14 mouse cellular contexts compared by ENCODE assay signal in the genomic region with DNA sequence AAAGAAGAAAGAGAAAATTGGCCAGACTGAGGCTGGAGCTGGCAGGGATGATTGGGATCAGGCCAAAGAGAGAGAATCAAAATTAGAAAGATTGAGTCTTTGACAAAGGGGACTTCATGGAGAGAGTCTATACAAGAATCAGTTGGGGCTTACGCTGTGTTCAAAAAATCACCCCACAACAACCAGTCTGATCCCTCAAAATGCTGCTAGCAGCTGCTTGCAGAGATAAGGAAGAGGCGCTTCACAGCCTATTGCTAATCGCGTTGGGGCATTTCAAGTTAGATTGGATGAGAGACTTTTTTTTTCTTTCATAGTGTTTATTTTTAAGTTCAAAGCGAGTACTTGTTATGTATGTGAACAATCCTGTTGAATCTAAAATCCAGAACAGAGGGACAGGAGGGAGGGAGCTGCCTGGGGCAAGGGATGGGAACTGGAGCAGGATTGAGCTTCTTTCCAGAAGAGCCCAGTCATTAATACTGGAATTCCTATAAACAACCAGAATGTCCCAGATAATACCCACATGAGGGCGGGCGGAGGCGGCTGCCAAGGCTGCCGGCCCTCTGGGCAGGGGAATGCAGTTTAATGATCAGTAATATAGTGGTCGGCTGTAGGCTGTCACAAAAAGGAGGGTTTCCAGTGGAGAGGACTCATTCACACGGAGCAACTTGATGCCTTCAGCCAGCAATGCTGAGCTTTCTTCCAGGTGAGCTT. TPM values are rescaled to one million over a fixed set of nuclear protein-coding genes. Genes with fewer than 3 reads are reported as not detected.
DNase-seq lines count a peak whose midpoint lies in the region; ATAC-seq lines count a peak whose summit lies in the region.
"Had no signal": no experiment of that assay in that cellular context is flagged by ENCODE, and none has a peak within 500 bp of the region (broad histone marks: within the 10 kb centered on the region; RNA-seq: fewer than 3 reads in every experiment).

No protein-coding gene starts in this region.

- DNase-seq in forebrain, embryonic 14.5 days (ENCODE audit: low spot score): peak; percentile 43
- no peak for DNase-seq in forebrain, embryonic 10.5 days (ENCODE audit: extremely low spot score, low spot score)
- peak; percentile 13 for DNase-seq in midbrain, embryonic 10.5 days (ENCODE audit: low spot score)
- no peak for DNase-seq in midbrain, embryonic 11.5 days (ENCODE audit: low spot score, missing footprints)
- peak; percentile 68 for DNase-seq in c-Kit-positive CD71-positive TER-119-positive erythroid progenitor cells, embryonic 14.5 days (ENCODE audit: low spot score)
- no peak for DNase-seq in kidney, postnatal 14 days
- DNase-seq in adrenal gland, adult 18-20 months (ENCODE audit: low spot score in 2 of 2): no peak
- DNase-seq: adrenal gland, postnatal 25 days; cerebellum, adult 8-10 months; right cerebral cortex, postnatal 14 days; thymus, postnatal 14 days had no signal

- no peak overlapping the region for H3K4me2 ChIP-seq in forebrain, embryonic 14.5 days (ENCODE audit: low read length)
- H3K4me2 ChIP-seq in midbrain, embryonic 11.5 days: no peak overlapping the region
- H3K4me2 ChIP-seq in liver, embryonic 15.5 days: peak overlapping the region; percentile 60

- no peaks in the 10 kb centered on the region for H3K9me3 ChIP-seq in forebrain, embryonic 14.5 days (replicated peaks; ENCODE audit: control insufficient read depth, low read length)
- no peaks in the 10 kb centered on the region for H3K9me3 ChIP-seq in forebrain, embryonic 10.5 days
- no peaks in the 10 kb centered on the region for H3K9me3 ChIP-seq in midbrain, embryonic 10.5 days (replicated peaks)
- H3K9me3 ChIP-seq in midbrain, embryonic 11.5 days (ENCODE audit: control insufficient read depth, low read length): no peaks in the 10 kb centered on the region
- H3K9me3 ChIP-seq in liver, embryonic 15.5 days (replicated peaks): no peaks in the 10 kb centered on the region
- H3K9me3 ChIP-seq: embryonic facial prominence, embryonic 10.5 days had no signal

- peak; percentile 58; the same call in 1 of the 2 replicates for ATAC-seq in forebrain, embryonic 14.5 days
- ATAC-seq in midbrain, embryonic 11.5 days (ENCODE audit: low FRiP score): no peak
- peak; percentile 98 for ATAC-seq in liver, embryonic 15.5 days (ENCODE audit: insufficient read depth)
- ATAC-seq: intestine, postnatal 0 days had no signal

- no peak overlapping the region for H3K27ac ChIP-seq in forebrain, embryonic 14.5 days (ENCODE audit: low read depth, low read length)
- H3K27ac ChIP-seq in forebrain, embryonic 10.5 days: no peak overlapping the region
- H3K27ac ChIP-seq in midbrain, embryonic 10.5 days (replicated peaks): no peak overlapping the region
- no peak overlapping the region for H3K27ac ChIP-seq in midbrain, embryonic 11.5 days (ENCODE audit: low read depth, low read length)
- peak overlapping the region; percentile 96 for H3K27ac ChIP-seq in liver, embryonic 15.5 days (replicated peaks)
- H3K27ac ChIP-seq: embryonic facial prominence, embryonic 10.5 days had no signal

- H3K9ac ChIP-seq in forebrain, embryonic 14.5 days (ENCODE audit: low read length): no peak overlapping the region
- no peak overlapping the region for H3K9ac ChIP-seq in midbrain, embryonic 11.5 days (ENCODE audit: low read length)
- peak overlapping the region; percentile 48 for H3K9ac ChIP-seq in liver, embryonic 15.5 days

- 48% methylated on average over 11 of the region's 11 CpGs for WGBS in forebrain, embryonic 14.5 days
- WGBS in forebrain, embryonic 10.5 days: 74% methylated on average over 11 of the region's 11 CpGs
- WGBS in midbrain, embryonic 10.5 days: 77% methylated on average over 11 of the region's 11 CpGs
- 75% methylated on average over 11 of the region's 11 CpGs for WGBS in midbrain, embryonic 11.5 days
- 22% methylated on average over 11 of the region's 11 CpGs for WGBS in liver, embryonic 15.5 days (ENCODE audit: insufficient replicate concordance)

- no peaks in the 10 kb centered on the region for H3K27me3 ChIP-seq in forebrain, embryonic 14.5 days (replicated peaks; ENCODE audit: control insufficient read depth, insufficient read depth, low read length)
- H3K27me3 ChIP-seq in forebrain, embryonic 10.5 days (ENCODE audit: poor library complexity, severe bottlenecking): no peaks in the 10 kb centered on the region
- no peaks in the 10 kb centered on the region for H3K27me3 ChIP-seq in midbrain, embryonic 10.5 days (ENCODE audit: low read depth, poor library complexity, severe bottlenecking)
- H3K27me3 ChIP-seq in midbrain, embryonic 11.5 days (ENCODE audit: control insufficient read depth, insufficient read depth, low read length): no peaks in the 10 kb centered on the region
- H3K27me3 ChIP-seq in liver, embryonic 15.5 days: no peaks in the 10 kb centered on the region

- no peaks in the 10 kb centered on the region for H3K36me3 ChIP-seq in forebrain, embryonic 14.5 days (ENCODE audit: control insufficient read depth, insufficient read depth, low read length)
- no peaks in the 10 kb centered on the region for H3K36me3 ChIP-seq in forebrain, embryonic 10.5 days (replicated peaks)
- H3K36me3 ChIP-seq in midbrain, embryonic 10.5 days: no peaks in the 10 kb centered on the region
- no peaks in the 10 kb centered on the region for H3K36me3 ChIP-seq in midbrain, embryonic 11.5 days (ENCODE audit: control insufficient read depth, insufficient read depth, low read length)
- no peaks in the 10 kb centered on the region for H3K36me3 ChIP-seq in liver, embryonic 15.5 days (replicated peaks)
- H3K36me3 ChIP-seq: embryonic facial prominence, embryonic 10.5 days had no signal

- no peak overlapping the region for H3K4me3 ChIP-seq in forebrain, embryonic 14.5 days (ENCODE audit: low read depth, low read length)
- no peak overlapping the region for H3K4me3 ChIP-seq in forebrain, embryonic 10.5 days
- H3K4me3 ChIP-seq in midbrain, embryonic 10.5 days: no peak overlapping the region
- no peak overlapping the region for H3K4me3 ChIP-seq in midbrain, embryonic 11.5 days (ENCODE audit: low read depth, low read length)
- H3K4me3 ChIP-seq in liver, embryonic 15.5 days (replicated peaks): peak overlapping the region; percentile 47
- H3K4me3 ChIP-seq: embryonic facial prominence, embryonic 10.5 days had no signal

- 0 out of 2 replicates have a peak, but pooled peaks cover 2% of the 10 kb centered on the region for H3K4me1 ChIP-seq in forebrain, embryonic 14.5 days (ENCODE audit: control insufficient read depth, insufficient read depth, low read length)
- H3K4me1 ChIP-seq in forebrain, embryonic 10.5 days: 0 out of 2 replicates have a peak, but pooled peaks cover 6% of the 10 kb centered on the region
- peaks cover 3% of the 10 kb centered on the region; the same call in 1 of the 2 replicates for H3K4me1 ChIP-seq in midbrain, embryonic 10.5 days
- no peaks in the 10 kb centered on the region for H3K4me1 ChIP-seq in midbrain, embryonic 11.5 days (ENCODE audit: control insufficient read depth, insufficient read depth, low read length)
- H3K4me1 ChIP-seq in liver, embryonic 15.5 days (replicated peaks): peaks cover 32% of the 10 kb centered on the region

RNA-seq across cellular contexts. Expression of a gene that starts 47.6 kb away (rescaled TPM):
- 29.1 and 31.5 TPM in 2 replicates for polyA plus RNA-seq in forebrain, embryonic 14.5 days (2014; fragmentation: Nextera tagmentation; extraction: Ambion mirVana)
- 39.9 and 40.3 TPM in 2 replicates for polyA plus RNA-seq in forebrain, embryonic 10.5 days (2016; fragmentation: Nextera tagmentation; extraction: Ambion mirVana)
- polyA plus RNA-seq in midbrain, embryonic 10.5 days (2016; fragmentation: Nextera tagmentation; extraction: Ambion mirVana): 35.6 and 38.7 TPM in 2 replicates
- 32.2 and 32.3 TPM in 2 replicates for polyA plus RNA-seq in midbrain, embryonic 11.5 days (2014; fragmentation: Nextera tagmentation; extraction: Ambion mirVana)
- polyA plus RNA-seq in liver, embryonic 15.5 days (2015; fragmentation: Nextera tagmentation; extraction: Ambion mirVana): 14.2 and 14.4 TPM in 2 replicates
- total RNA-seq in adrenal gland, adult 18-20 months (2021): 10 to 100 TPM; 43.4 to 45.5 TPM

Comparison
In these comparisons a context has a peak if more than half of its experiments do, and no peak if none do; other contexts are left out.
1. DNase-seq: peak in forebrain, embryonic 14.5 days (single experiment), midbrain, embryonic 10.5 days (single experiment) and c-Kit-positive CD71-positive TER-119-positive erythroid progenitor cells, embryonic 14.5 days (single experiment); none in forebrain, embryonic 10.5 days (single experiment), midbrain, embryonic 11.5 days (single experiment), kidney, postnatal 14 days (single experiment) and adrenal gland, adult 18-20 months (0 of 2).